In genomic region chr2:20936609-20937221, GRCm38 (mm10) we compare ENCODE assay signal across 9 mouse cellular contexts. TPM values are rescaled to one million over a fixed set of nuclear protein-coding genes. Genes with fewer than 3 reads are reported as not detected.
A peak's percentile ranks its signal among the peaks of the same experiment; 100 is the strongest.
DNase-seq lines count a peak whose midpoint lies in the region; ATAC-seq and TF ChIP-seq lines count a peak whose summit lies in the region.
"Had no signal": no experiment of that assay in that cellular context is flagged by ENCODE, and none has a peak within 500 bp of the region (broad histone marks: within the 10 kb centered on the region; RNA-seq: fewer than 3 reads in every experiment).

No protein-coding gene starts in this region.

- intact Hi-C loops in heart, postnatal 36 days (cut with DNase I) = no loop called here

- H3K9me3 ChIP-seq in heart, embryonic 13.5 days = no peaks in the 10 kb centered on the region
- no peaks in the 10 kb centered on the region for H3K9me3 ChIP-seq in liver, embryonic 12.5 days (replicated peaks)
- H3K9me3 ChIP-seq in stomach, postnatal 0 days (ENCODE audit: control insufficient read depth, low read length) = no peaks in the 10 kb centered on the region
- H3K9me3 ChIP-seq: midbrain, embryonic 13.5 days had no signal

- H3K9ac ChIP-seq in heart, embryonic 13.5 days = no peak overlapping the region
- H3K9ac ChIP-seq in liver, embryonic 12.5 days = no peak overlapping the region
- no peak overlapping the region for H3K9ac ChIP-seq in stomach, postnatal 0 days (ENCODE audit: low read length)
- H3K9ac ChIP-seq: midbrain, embryonic 13.5 days had no signal

- TF ChIP-seq CTCF in stomach, postnatal 0 days (IDR thresholded peaks at IDR 0.05; ENCODE audit: low read depth) = no peak

- WGBS in heart, embryonic 13.5 days = 36% methylated on average over 4 of the region's 4 CpGs
- WGBS in liver, embryonic 12.5 days (ENCODE audit: insufficient replicate concordance) = 62% methylated on average over 4 of the region's 4 CpGs
- 53% methylated on average over 4 of the region's 4 CpGs for WGBS in stomach, postnatal 0 days

- no peak for ATAC-seq in heart, embryonic 13.5 days (ENCODE audit: extremely low read depth, insufficient number of reproducible peaks, low FRiP score, low TSS enrichment)
- ATAC-seq in liver, embryonic 12.5 days = 0 out of 2 replicates have a peak, but pooled peaks have one; percentile 21
- ATAC-seq in stomach, postnatal 0 days (ENCODE audit: low FRiP score, low TSS enrichment) = peak; percentile 73
- ATAC-seq: midbrain, embryonic 13.5 days had no signal

- H3K27ac ChIP-seq in heart, embryonic 13.5 days (replicated peaks) = peak overlapping the region; percentile 91
- no peak overlapping the region for H3K27ac ChIP-seq in liver, embryonic 12.5 days
- no peak overlapping the region; the same call in 1 of the 2 replicates for H3K27ac ChIP-seq in stomach, postnatal 0 days (replicated peaks)
- H3K27ac ChIP-seq: midbrain, embryonic 13.5 days had no signal

- no peak for TF ChIP-seq EP300 in stomach, postnatal 0 days (optimal IDR thresholded peaks at IDR 0.05)

- no peaks in the 10 kb centered on the region for H3K27me3 ChIP-seq in heart, embryonic 13.5 days (replicated peaks)
- H3K27me3 ChIP-seq in liver, embryonic 12.5 days (replicated peaks) = no peaks in the 10 kb centered on the region
- H3K27me3 ChIP-seq in stomach, postnatal 0 days (ENCODE audit: control insufficient read depth, insufficient read depth, low read length) = no peaks in the 10 kb centered on the region
- H3K27me3 ChIP-seq: midbrain, embryonic 13.5 days had no signal

- peak overlapping the region; percentile 10; the same call in 1 of the 2 replicates for H3K4me2 ChIP-seq in heart, embryonic 13.5 days
- H3K4me2 ChIP-seq in liver, embryonic 12.5 days = no peak overlapping the region
- no peak overlapping the region for H3K4me2 ChIP-seq in stomach, postnatal 0 days (replicated peaks; ENCODE audit: low read depth)
- H3K4me2 ChIP-seq: midbrain, embryonic 13.5 days had no signal

- no peak overlapping the region for H3K4me3 ChIP-seq in heart, embryonic 13.5 days
- H3K4me3 ChIP-seq in liver, embryonic 12.5 days = no peak overlapping the region
- H3K4me3 ChIP-seq in stomach, postnatal 0 days (ENCODE audit: low read depth, low read length) = no peak overlapping the region
- H3K4me3 ChIP-seq: midbrain, embryonic 13.5 days had no signal

- no peak for DNase-seq in heart, postnatal 36 days
- DNase-seq in liver = no peak
- DNase-seq in kidney, postnatal 36 days = peak; percentile 18 to 29
- DNase-seq in stomach, postnatal 0 days (ENCODE audit: low spot score) = peak; percentile 30
- no peak for DNase-seq in thymus, postnatal 36 days
- DNase-seq: lung, adult 2 months had no signal

- H3K4me1 ChIP-seq in heart, embryonic 13.5 days = peaks cover 85% of the 10 kb centered on the region
- peaks cover 68% of the 10 kb centered on the region for H3K4me1 ChIP-seq in liver, embryonic 12.5 days
- no peaks in the 10 kb centered on the region for H3K4me1 ChIP-seq in stomach, postnatal 0 days (replicated peaks; ENCODE audit: control insufficient read depth, insufficient read depth)

- H3K36me3 ChIP-seq in heart, embryonic 13.5 days = no peaks in the 10 kb centered on the region
- H3K36me3 ChIP-seq in liver, embryonic 12.5 days = no peaks in the 10 kb centered on the region
- H3K36me3 ChIP-seq in stomach, postnatal 0 days (ENCODE audit: control insufficient read depth, insufficient read depth, low read length) = no peaks in the 10 kb centered on the region
- H3K36me3 ChIP-seq: midbrain, embryonic 13.5 days had no signal

RNA-seq across cellular contexts. Expression of gene Arhgap21, which starts 32.0 kb away (rescaled TPM):
- 11.7 and 11.8 TPM in 2 replicates for polyA plus RNA-seq in heart, embryonic 13.5 days (2015; fragmentation: Nextera tagmentation; extraction: Ambion mirVana)
- total RNA-seq in heart, postnatal 36 days (2021) = 10 to 100 TPM; 73.4 to 85.7 TPM
- polyA plus RNA-seq in liver, embryonic 12.5 days (2016; fragmentation: Nextera tagmentation; extraction: Ambion mirVana) = 10.9 and 12.4 TPM in 2 replicates
- polyA plus RNA-seq in stomach, postnatal 0 days (2015; fragmentation: Nextera tagmentation; extraction: Ambion mirVana) = 5.2 and 5.5 TPM in 2 replicates

Comparison
In these comparisons a context has a peak if more than half of its experiments do, and no peak if none do; other contexts are left out.
1. DNase-seq: peak in kidney, postnatal 36 days (2 of 2) and stomach, postnatal 0 days (single experiment); none in heart, postnatal 36 days (0 of 2), liver (single experiment) and thymus, postnatal 36 days (0 of 2).